Mouse (Mus musculus): ENCODE data around the gene Ppp1r9b.

DNA sequence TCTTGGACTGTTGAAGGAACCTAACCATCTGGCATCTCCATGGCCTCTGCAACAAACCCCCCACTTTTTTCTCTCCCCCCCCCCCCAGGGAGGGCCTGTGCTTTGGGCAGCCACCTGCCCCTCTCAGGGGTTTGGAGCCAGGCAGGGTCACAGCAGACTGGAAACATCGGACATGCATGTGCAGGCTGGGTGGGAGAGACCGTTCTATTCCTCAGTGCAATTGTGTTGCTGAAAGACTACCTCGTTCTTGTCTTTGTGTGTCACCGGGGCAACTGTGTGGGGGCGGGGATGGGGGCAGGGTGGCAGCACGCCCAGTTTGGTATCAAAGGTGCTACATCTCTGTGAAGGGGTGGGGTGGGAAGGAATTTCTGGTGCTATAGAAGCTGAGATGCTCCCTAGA lies 38.7 kb upstream of the Ppp1r9b start:
- TF ChIP-seq CTCF (IDR thresholded peaks at IDR 0.05; ENCODE audit: extremely low read depth, insufficient read length, insufficient replicate concordance, low read depth, low read length) (no peak), POLR2A (IDR thresholded peaks at IDR 0.05; ENCODE audit: low read depth, low read length) (no peak)
